Mouse (Mus musculus) lung, postnatal 0 days (tissue): ENCODE results near the gene Fam149a. TPM values are rescaled to one million over a fixed set of nuclear protein-coding genes. Genes with fewer than 3 reads are reported as not detected.

Experiments
- ATAC-seq: fragments of 200-750 bp; cut with Nextera tagmentation; 2 replicates; pipeline ENCODE4 v1.8.0; 2017; ENCODE audit warnings: moderate library complexity
- DNase-seq: peaks from one replicate; pipeline ENCODE4 v3.0.0-alpha.2; 2016; ENCODE audit warnings: low spot score
- H3K27ac ChIP-seq: fragments of 300-500 bp; sonication (generic); 2 replicates; pipeline ENCODE4 v1.5.1; 2014; ENCODE audit warnings: antibody characterized with exemption, mild to moderate bottlenecking, low read length, mixed read lengths
- H3K27me3 ChIP-seq: fragments of 300-500 bp; sonication (generic); replicated peaks from 2 replicates; pipeline ENCODE4 v1.6.1; 2014; ENCODE audit warnings: low read length, mixed read lengths; ENCODE audit not compliant: insufficient read depth
- H3K36me3 ChIP-seq: fragments of 300-500 bp; sonication (generic); 2 replicates; pipeline ENCODE4 v1.6.1; 2014; ENCODE audit warnings: low read length, mixed read lengths; ENCODE audit not compliant: insufficient read depth
- H3K4me1 ChIP-seq: fragments of 300-500 bp; sonication (generic); 2 replicates; pipeline ENCODE4 v1.6.1; 2014; ENCODE audit warnings: antibody characterized with exemption, low read depth, low read length, mixed read lengths; ENCODE audit not compliant: insufficient read depth
- H3K4me2 ChIP-seq: fragments of 300-500 bp; sonication (generic); replicated peaks from 2 replicates; pipeline ENCODE4 v1.6.1; 2014; ENCODE audit warnings: low read depth, mild to moderate bottlenecking, low read length, moderate library complexity, mixed read lengths
- H3K4me3 ChIP-seq: fragments of 300-500 bp; sonication (generic); 2 replicates; pipeline ENCODE4 v1.5.1; 2014; ENCODE audit warnings: low read depth, low read length
- H3K9ac ChIP-seq: fragments of 300-500 bp; sonication (generic); replicated peaks from 2 replicates; pipeline ENCODE4 v1.6.1; 2014; ENCODE audit warnings: low read depth, mild to moderate bottlenecking
- H3K9me3 ChIP-seq: fragments of 300-500 bp; sonication (generic); 2 replicates; pipeline ENCODE4 v1.6.1; 2016; ENCODE audit warnings: low read length, mixed read lengths
- CTCF ChIP-seq: IDR thresholded peaks from 2 replicates; pipeline ENCODE4 v1.5.1; 2016; ENCODE audit warnings: antibody characterized with exemption, mild to moderate bottlenecking
- EP300 ChIP-seq: IDR thresholded peaks from 2 replicates; pipeline ENCODE4 v1.6.1; 2016; ENCODE audit warnings: antibody characterized with exemption, mild to moderate bottlenecking, control low read depth
- WGBS: fragments of 180-500 bp; shearing (Covaris S2); extraction: QIAGEN DNeasy Blood & Tissue Kit; methylation state at CpG from one replicate; pipeline ENCODE4 v1.1.7; 2014; 5-methylcytosine and 5-hydroxymethylcytosine counted together
- polyA plus RNA-seq: library from polyadenylated mRNA; unstranded; fragments of >200 nt; fragmentation: Nextera tagmentation; extraction: Ambion mirVana; gene quantifications from 2 replicates; pipeline ENCODE4 v1.2.1, GENCODE M21; 2015

Gene Fam149a
- polyA plus RNA-seq, 1 experiment from 2014 or later = 8.4 TPM

GRCm38 (mm10) chr8:45302390-45302789 lies 79.7 kb downstream of the Fam149a start:
- no peak for ATAC-seq
- WGBS = 84% methylated on average over 8 of the region's 8 CpGs
- no peak for TF ChIP-seq EP300
- TF ChIP-seq CTCF = no peak

GRCm38 (mm10) chr8:45295276-45295675 lies 86.8 kb downstream of the Fam149a start:
- Histone ChIP-seq H3K4me2 (no peak overlapping the region), H3K9ac (no peak overlapping the region), H3K27me3 (no peaks in the 10 kb centered on the region), H3K4me1 (no peaks in the 10 kb centered on the region), H3K9me3 (no peaks in the 10 kb centered on the region), H3K27ac (no peak overlapping the region), H3K36me3 (no peaks in the 10 kb centered on the region), H3K4me3 (no peak overlapping the region)
- TF ChIP-seq CTCF = no peak
- TF ChIP-seq EP300 = no peak
- DNase-seq (no peak), ATAC-seq (no peak)
- 75% methylated on average over 6 of the region's 6 CpGs for WGBS

More at GRCm38 (mm10) chr8:45302390-45302789, 79.7 kb downstream of the Fam149a start:
- H3K27ac ChIP-seq = no peak overlapping the region
- H3K4me1 ChIP-seq = no peaks in the 10 kb centered on the region
- H3K36me3 ChIP-seq = no peaks in the 10 kb centered on the region
- no peak overlapping the region for H3K4me3 ChIP-seq
- H3K9me3 ChIP-seq = no peaks in the 10 kb centered on the region
- DNase-seq = no peak
- no peaks in the 10 kb centered on the region for H3K27me3 ChIP-seq
- H3K4me2 ChIP-seq = no peak overlapping the region
- H3K9ac ChIP-seq = no peak overlapping the region

- no peaks in the 10 kb centered on the region for H3K36me3 ChIP-seq
- no peak for DNase-seq
- no peak within 1 kb of the TSS for H3K27ac ChIP-seq
- no peak for TF ChIP-seq EP300
- no peak for TF ChIP-seq CTCF
- no peaks in the 10 kb centered on the region for H3K27me3 ChIP-seq
- no peak for ATAC-seq
- H3K4me2 ChIP-seq = no peak within 1 kb of the TSS
- no peaks in the 10 kb centered on the region for H3K4me1 ChIP-seq
- no peaks in the 10 kb centered on the region for H3K9me3 ChIP-seq
- 71% methylated on average over 7 of the region's 7 CpGs for WGBS
- no peak within 1 kb of the TSS for H3K4me3 ChIP-seq
- H3K9ac ChIP-seq = no peak within 1 kb of the TSS
These were observed 87.4 kb downstream of the Fam149a start, which contains the start of gene Klkb1 for GRCm38 (mm10) chr8:45294687-45295086. Gene Klkb1 (minus strand): TSS chr8:45294859.

- 84% methylated on average over 2 of the region's 2 CpGs for WGBS
- H3K27me3 ChIP-seq = no peaks in the 10 kb centered on the region
- no peaks in the 10 kb centered on the region for H3K9me3 ChIP-seq
- no peaks in the 10 kb centered on the region for H3K36me3 ChIP-seq
- ATAC-seq = no peak
- H3K4me2 ChIP-seq = no peak overlapping the region
- H3K27ac ChIP-seq = no peak overlapping the region
- no peak overlapping the region for H3K4me3 ChIP-seq
- no peak for TF ChIP-seq EP300
- TF ChIP-seq CTCF = no peak
- DNase-seq = no peak
- no peak overlapping the region for H3K9ac ChIP-seq
- H3K4me1 ChIP-seq = no peaks in the 10 kb centered on the region
These were observed 90.3 kb downstream of the Fam149a start for GRCm38 (mm10) chr8:45291790-45292189.

Other genes with a start within 250 kb of the Fam149a start
- gene F11, start 120.3 kb downstream of the Fam149a start, polyA plus RNA-seq = not detected in 2 replicates
- gene Klkb1, start 87.4 kb downstream of the Fam149a start, polyA plus RNA-seq = 0.15 and 0.25 TPM in 2 replicates
- gene Gm45753, start 73.8 kb downstream of the Fam149a start, polyA plus RNA-seq = 0.05 and 0.12 TPM in 2 replicates
- gene Cyp4v3, start 49.1 kb downstream of the Fam149a start, polyA plus RNA-seq = 13.2 and 13.6 TPM in 2 replicates
- gene Tlr3, start 28.8 kb upstream of the Fam149a start, polyA plus RNA-seq = 6.3 and 7.3 TPM in 2 replicates
- 5.8 and 7.0 TPM in 2 replicates for gene Sorbs2, start 125.5 kb upstream of the Fam149a start, polyA plus RNA-seq